Mouse (Mus musculus) cortical plate, adult 2 months (tissue): Measurements from ENCODE around the gene Gm7030.

ENCODE experiments used
- CTCF ChIP-seq: fragments of 200-500 bp; IDR thresholded peaks from 2 replicates; pipeline ENCODE4 v1.5.1; 2011; ENCODE audit warnings: mild to moderate bottlenecking, control low read depth, low read length; ENCODE audit not compliant: insufficient read depth; ENCODE audit errors: extremely low read depth
- POLR2A ChIP-seq: fragments of 200-500 bp; IDR thresholded peaks from 2 replicates; pipeline ENCODE4 v1.6.1; 2011; ENCODE audit warnings: mild to moderate bottlenecking, low read length, control low read depth; ENCODE audit not compliant: insufficient read depth; ENCODE audit errors: extremely low read depth

DNA sequence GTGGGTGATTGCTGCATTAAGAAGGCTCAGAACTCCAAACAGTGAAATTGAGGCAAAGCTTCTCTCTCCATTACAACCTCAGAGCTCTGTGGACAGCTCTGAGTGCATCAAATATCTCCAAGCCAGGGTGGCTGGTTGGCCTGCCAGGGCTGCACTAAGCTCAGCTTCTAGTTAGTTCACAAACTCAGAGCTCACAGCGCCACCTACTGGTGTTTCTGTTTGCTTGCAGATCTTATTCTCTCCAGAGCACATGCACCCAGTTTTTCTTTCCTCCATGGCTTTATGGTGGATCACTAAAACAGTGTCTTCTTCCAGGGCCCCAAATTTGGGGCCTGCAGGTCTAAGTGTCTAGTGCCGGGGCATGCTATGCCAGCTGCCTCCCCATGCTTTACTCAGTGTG lies 68.4 kb downstream of the Gm7030 start:
- TF ChIP-seq CTCF: peak; percentile 77
- no peak for TF ChIP-seq POLR2A
